Mouse (Mus musculus): ENCODE results near the gene Foxq1. TPM values are rescaled to one million over a fixed set of nuclear protein-coding genes. Genes with fewer than 3 reads are reported as not detected.

Gene Foxq1
- 1.9 and 2.2 TPM in 2 replicates for polyA plus RNA-seq (2015; fragmentation: Nextera tagmentation; extraction: Ambion mirVana)

DNA sequence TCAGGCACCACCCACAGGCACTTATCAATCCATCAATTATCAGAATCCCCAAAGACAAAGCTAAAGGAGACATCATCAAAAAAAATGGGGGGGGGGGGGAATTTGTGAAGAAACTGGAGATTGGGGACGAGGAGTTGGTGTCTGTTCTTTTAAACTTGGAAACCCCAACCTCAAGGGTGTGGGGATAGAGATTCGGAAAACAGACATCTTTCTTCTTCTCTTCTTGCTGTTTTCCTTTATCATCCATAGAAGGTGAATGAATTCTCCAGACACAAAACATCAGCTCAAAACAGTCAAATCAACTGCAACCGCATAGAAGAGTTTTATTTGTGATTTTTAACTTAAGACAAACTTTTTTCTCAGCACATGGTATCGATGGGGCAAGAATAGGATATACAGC is at the start of gene Foxq1:
TSS of gene Foxq1 (plus strand) at position 301 of the 400 bp plus-strand sequence.
- no peak for ATAC-seq (ENCODE audit: low FRiP score)
- Histone ChIP-seq H3K27ac (replicated peaks) (no peak within 1 kb of the TSS), H3K27me3 (replicated peaks) (peaks cover 69% of the 10 kb centered on the region), H3K4me1 (peaks cover 30% of the 10 kb centered on the region), H3K4me3 (replicated peaks) (no peak within 1 kb of the TSS), H3K9ac (replicated peaks) (no peak within 1 kb of the TSS), H3K4me2 (0 out of 2 replicates have a peak within 1 kb of the TSS, but pooled peaks have one; percentile 99), H3K9me3 (replicated peaks) (no peaks in the 10 kb centered on the region), H3K36me3 (no peaks in the 10 kb centered on the region)
- 80% methylated on average over 4 of the region's 4 CpGs for WGBS

DNA sequence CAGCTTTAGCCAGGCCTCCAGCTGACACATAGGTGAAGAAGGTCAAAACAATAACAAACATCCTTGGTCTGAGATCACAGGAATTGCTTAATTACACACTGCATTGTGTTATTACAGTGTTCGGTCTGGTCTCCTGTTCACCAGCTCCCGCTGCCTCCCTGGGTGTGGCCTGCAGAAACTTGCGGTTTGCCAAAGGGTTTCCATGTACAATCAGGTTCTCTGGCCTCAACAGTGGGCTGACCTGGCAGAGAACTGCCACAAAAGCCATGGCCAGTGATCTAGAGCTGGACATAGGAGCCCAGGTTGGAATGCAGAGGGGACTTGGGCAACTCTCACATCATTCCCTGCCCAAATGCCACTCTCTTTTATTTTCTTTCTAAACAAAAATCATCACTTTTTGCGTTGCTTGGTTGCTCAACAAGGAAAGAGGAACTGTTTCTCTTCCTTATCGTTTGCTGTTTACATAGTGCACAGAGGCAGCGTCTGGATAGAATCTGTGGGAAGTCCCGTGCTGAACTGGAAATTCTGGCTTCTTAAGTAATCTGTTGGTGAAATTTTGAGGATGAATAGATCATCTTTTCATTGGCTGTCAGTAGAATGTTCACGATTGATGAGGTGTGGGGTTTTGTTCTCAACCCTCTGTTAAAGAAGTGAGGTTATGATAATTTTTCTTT is 49.3 kb upstream of the Foxq1 start:
- Histone ChIP-seq H3K27ac (replicated peaks) (no peak overlapping the region), H3K9me3 (replicated peaks) (no peaks in the 10 kb centered on the region), H3K27me3 (replicated peaks) (no peaks in the 10 kb centered on the region), H3K36me3 (no peaks in the 10 kb centered on the region), H3K9ac (replicated peaks) (no peak overlapping the region), H3K4me1 (no peaks in the 10 kb centered on the region), H3K4me2 (no peak overlapping the region), H3K4me3 (replicated peaks) (no peak overlapping the region)
- ATAC-seq (ENCODE audit: low FRiP score): no peak
- 80% methylated on average over 8 of the region's 8 CpGs for WGBS

DNA sequence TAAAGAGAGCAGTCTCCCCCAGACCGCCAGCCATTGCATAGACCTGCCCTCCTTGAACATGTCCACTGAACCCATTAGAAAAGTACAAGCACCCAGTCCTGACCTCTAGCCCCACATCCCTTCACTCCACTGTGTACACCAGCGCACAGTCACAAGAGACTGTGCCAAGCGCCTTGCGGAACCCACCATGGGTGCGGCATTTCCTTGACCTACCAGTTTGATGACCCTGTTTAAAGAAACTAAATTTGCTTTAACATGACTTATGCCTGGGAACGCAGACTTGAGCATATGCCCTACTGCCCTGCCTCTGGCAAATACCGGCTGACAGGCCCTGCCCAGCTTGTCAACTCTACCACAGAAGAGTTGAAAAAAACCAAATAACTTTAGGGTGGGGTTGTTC is 40.7 kb upstream of the Foxq1 start:
- Histone ChIP-seq H3K27me3 (replicated peaks) (no peaks in the 10 kb centered on the region), H3K9me3 (replicated peaks) (no peaks in the 10 kb centered on the region), H3K9ac (replicated peaks) (no peak overlapping the region), H3K27ac (replicated peaks) (no peak overlapping the region), H3K4me3 (replicated peaks) (no peak overlapping the region), H3K4me2 (no peak overlapping the region), H3K4me1 (no peaks in the 10 kb centered on the region), H3K36me3 (no peaks in the 10 kb centered on the region)
- 93% methylated on average over 7 of the region's 7 CpGs for WGBS
- ATAC-seq (ENCODE audit: low FRiP score): no peak

DNA sequence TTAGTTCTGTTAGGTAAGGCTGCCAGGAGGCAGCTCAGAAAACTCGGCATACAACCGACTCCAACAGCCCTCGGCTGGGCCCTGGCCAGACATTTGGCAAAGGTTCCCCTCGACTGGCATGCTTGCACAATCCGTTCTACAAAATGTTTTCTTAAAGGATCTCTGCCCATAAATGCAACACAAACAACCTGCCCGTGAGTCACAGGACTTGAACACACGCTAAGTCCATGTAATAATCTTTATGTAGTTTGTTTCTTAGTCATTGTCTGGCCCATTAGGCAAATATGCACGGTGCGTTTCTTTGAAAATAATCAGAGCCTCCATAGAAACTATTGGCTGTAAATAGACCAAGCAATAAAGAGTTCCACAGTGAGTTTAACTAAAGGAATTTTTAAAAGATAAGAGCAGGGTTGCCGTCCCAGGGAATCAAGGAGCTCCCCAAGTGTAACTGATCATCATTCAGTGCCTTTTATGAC is 37.5 kb upstream of the Foxq1 start:
- H3K4me1 ChIP-seq: no peaks in the 10 kb centered on the region
- no peaks in the 10 kb centered on the region for H3K36me3 ChIP-seq
- H3K9me3 ChIP-seq (replicated peaks): no peaks in the 10 kb centered on the region
- no peak overlapping the region for H3K4me2 ChIP-seq
- no peak overlapping the region for H3K27ac ChIP-seq (replicated peaks)
- H3K4me3 ChIP-seq (replicated peaks): no peak overlapping the region
- no peaks in the 10 kb centered on the region for H3K27me3 ChIP-seq (replicated peaks)
- WGBS: 40% methylated on average over 10 of the region's 10 CpGs
- no peak for ATAC-seq (ENCODE audit: low FRiP score)
- H3K9ac ChIP-seq (replicated peaks): no peak overlapping the region

DNA sequence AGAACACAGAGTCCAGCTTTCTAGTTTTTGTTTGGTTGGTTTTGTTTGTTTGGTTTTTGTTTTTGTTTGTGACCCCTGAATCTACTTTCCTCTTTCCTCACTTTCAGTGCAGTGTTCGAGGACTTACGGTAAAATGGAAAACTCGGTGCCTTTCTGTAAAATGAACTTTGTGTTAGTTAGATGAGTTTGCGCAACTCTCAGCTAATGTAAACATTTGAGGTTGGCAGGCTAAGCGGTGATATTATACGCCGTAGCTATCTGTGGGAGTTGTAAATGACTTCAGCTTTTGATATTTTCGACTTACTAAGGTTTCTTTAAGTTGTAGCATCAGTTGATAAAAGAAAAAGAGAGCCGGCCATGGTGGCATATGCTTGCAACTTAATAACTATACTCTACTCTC is 37.0 kb upstream of the Foxq1 start:
- ATAC-seq (ENCODE audit: low FRiP score): no peak
- no peak overlapping the region for H3K27ac ChIP-seq (replicated peaks)
- no peaks in the 10 kb centered on the region for H3K9me3 ChIP-seq (replicated peaks)
- WGBS: 86% methylated on average over 9 of the region's 9 CpGs
- H3K4me2 ChIP-seq: no peak overlapping the region
- H3K36me3 ChIP-seq: no peaks in the 10 kb centered on the region
- H3K4me1 ChIP-seq: no peaks in the 10 kb centered on the region
- no peaks in the 10 kb centered on the region for H3K27me3 ChIP-seq (replicated peaks)
- no peak overlapping the region for H3K4me3 ChIP-seq (replicated peaks)
- H3K9ac ChIP-seq (replicated peaks): no peak overlapping the region

GRCm38 (mm10) chr13:31524976-31525375 is 31.0 kb upstream of the Foxq1 start:
- Histone ChIP-seq H3K27ac (replicated peaks) (no peak overlapping the region), H3K9me3 (replicated peaks) (no peaks in the 10 kb centered on the region), H3K9ac (replicated peaks) (no peak overlapping the region), H3K4me2 (no peak overlapping the region), H3K4me3 (replicated peaks) (no peak overlapping the region), H3K4me1 (no peaks in the 10 kb centered on the region), H3K36me3 (no peaks in the 10 kb centered on the region), H3K27me3 (replicated peaks) (peaks cover 2% of the 10 kb centered on the region)
- 94% methylated on average over 4 of the region's 4 CpGs for WGBS
- no peak for ATAC-seq (ENCODE audit: low FRiP score)

DNA sequence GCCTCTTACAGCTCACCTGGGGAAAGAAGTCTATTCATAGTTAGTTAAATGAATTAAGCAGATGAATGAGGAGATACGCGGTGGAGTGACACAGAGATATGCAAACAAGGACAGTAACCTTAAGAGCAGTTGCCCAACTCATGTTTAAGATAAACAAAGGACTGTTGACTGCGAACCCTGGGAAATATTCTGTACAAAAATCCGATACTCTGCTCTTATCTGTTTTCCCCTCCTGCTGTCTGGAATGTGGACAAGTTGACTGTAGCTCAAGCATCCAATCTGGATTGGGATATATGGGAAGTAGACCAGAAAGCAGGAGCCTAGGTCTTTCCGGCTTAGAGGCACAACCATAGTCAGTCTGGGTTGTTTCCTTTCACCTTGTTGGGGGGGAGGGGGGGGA is 24.7 kb upstream of the Foxq1 start:
- Histone ChIP-seq H3K36me3 (no peaks in the 10 kb centered on the region), H3K27me3 (replicated peaks) (peaks cover 17% of the 10 kb centered on the region)
- WGBS: 80% methylated on average over 5 of the region's 5 CpGs

GRCm38 (mm10) chr13:31531651-31532061 is 24.3 kb upstream of the Foxq1 start:
- Histone ChIP-seq H3K4me3 (replicated peaks) (no peak overlapping the region), H3K4me1 (peaks cover 7% of the 10 kb centered on the region; the same call in 1 of the 2 replicates), H3K4me2 (no peak overlapping the region), H3K9ac (replicated peaks) (no peak overlapping the region), H3K36me3 (no peaks in the 10 kb centered on the region), H3K9me3 (replicated peaks) (no peaks in the 10 kb centered on the region), H3K27ac (replicated peaks) (no peak overlapping the region), H3K27me3 (replicated peaks) (peaks cover 17% of the 10 kb centered on the region)
- 5% methylated on average over 8 of the region's 8 CpGs for WGBS
- ATAC-seq (ENCODE audit: low FRiP score): no peak

More for the DNA sequence above, 24.7 kb upstream of the Foxq1 start:
- no peak for ATAC-seq (ENCODE audit: low FRiP score)
- Histone ChIP-seq H3K9ac (replicated peaks) (no peak overlapping the region), H3K4me3 (replicated peaks) (no peak overlapping the region), H3K9me3 (replicated peaks) (no peaks in the 10 kb centered on the region), H3K4me1 (peaks cover 7% of the 10 kb centered on the region; the same call in 1 of the 2 replicates), H3K27ac (replicated peaks) (no peak overlapping the region), H3K4me2 (no peak overlapping the region)

GRCm38 (mm10) chr13:31534726-31535125 is 21.2 kb upstream of the Foxq1 start:
- no peak for ATAC-seq (ENCODE audit: low FRiP score)
- Histone ChIP-seq H3K36me3 (no peaks in the 10 kb centered on the region), H3K4me1 (peaks cover 7% of the 10 kb centered on the region; the same call in 1 of the 2 replicates), H3K27ac (replicated peaks) (no peak overlapping the region), H3K9ac (replicated peaks) (no peak overlapping the region), H3K9me3 (replicated peaks) (no peaks in the 10 kb centered on the region), H3K4me2 (no peak overlapping the region), H3K4me3 (replicated peaks) (no peak overlapping the region), H3K27me3 (replicated peaks) (peaks cover 17% of the 10 kb centered on the region)
- WGBS: 90% methylated on average over 4 of the region's 4 CpGs

GRCm38 (mm10) chr13:31543021-31543420 is 12.9 kb upstream of the Foxq1 start:
- no peaks in the 10 kb centered on the region for H3K36me3 ChIP-seq
- no peak overlapping the region for H3K9ac ChIP-seq (replicated peaks)
- 95% methylated on average over 5 of the region's 5 CpGs for WGBS
- H3K27ac ChIP-seq (replicated peaks): no peak overlapping the region
- no peaks in the 10 kb centered on the region for H3K9me3 ChIP-seq (replicated peaks)
- no peak for ATAC-seq (ENCODE audit: low FRiP score)
- no peaks in the 10 kb centered on the region for H3K27me3 ChIP-seq (replicated peaks)
- no peak overlapping the region for H3K4me2 ChIP-seq
- no peak overlapping the region for H3K4me3 ChIP-seq (replicated peaks)
- H3K4me1 ChIP-seq: no peaks in the 10 kb centered on the region

DNA sequence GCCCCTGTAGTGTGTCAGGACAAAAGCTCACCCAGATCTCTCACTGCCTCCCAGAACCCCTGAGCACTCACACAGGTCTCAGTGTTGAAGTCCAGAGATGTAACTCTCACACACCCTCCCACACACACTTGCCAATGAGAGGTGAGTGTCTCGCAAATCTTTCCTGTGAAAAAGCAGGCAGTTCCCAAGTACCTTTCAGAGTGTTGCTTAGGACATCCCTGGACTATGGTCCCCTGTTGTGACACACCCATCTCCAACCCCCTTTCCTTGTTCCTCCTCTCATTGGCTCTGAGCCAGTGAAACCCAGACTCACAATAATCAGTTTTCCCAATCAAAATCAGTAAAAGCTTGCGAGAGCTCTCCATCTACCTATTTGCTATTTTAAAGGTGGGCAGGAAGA is 9.2 kb upstream of the Foxq1 start:
- Histone ChIP-seq H3K4me2 (no peak overlapping the region), H3K36me3 (no peaks in the 10 kb centered on the region), H3K27me3 (replicated peaks) (no peaks in the 10 kb centered on the region), H3K9me3 (replicated peaks) (no peaks in the 10 kb centered on the region), H3K4me3 (replicated peaks) (no peak overlapping the region), H3K4me1 (no peaks in the 10 kb centered on the region), H3K27ac (replicated peaks) (no peak overlapping the region), H3K9ac (replicated peaks) (no peak overlapping the region)
- no peak for ATAC-seq (ENCODE audit: low FRiP score)
- WGBS: 88% methylated on average over 2 of the region's 2 CpGs

DNA sequence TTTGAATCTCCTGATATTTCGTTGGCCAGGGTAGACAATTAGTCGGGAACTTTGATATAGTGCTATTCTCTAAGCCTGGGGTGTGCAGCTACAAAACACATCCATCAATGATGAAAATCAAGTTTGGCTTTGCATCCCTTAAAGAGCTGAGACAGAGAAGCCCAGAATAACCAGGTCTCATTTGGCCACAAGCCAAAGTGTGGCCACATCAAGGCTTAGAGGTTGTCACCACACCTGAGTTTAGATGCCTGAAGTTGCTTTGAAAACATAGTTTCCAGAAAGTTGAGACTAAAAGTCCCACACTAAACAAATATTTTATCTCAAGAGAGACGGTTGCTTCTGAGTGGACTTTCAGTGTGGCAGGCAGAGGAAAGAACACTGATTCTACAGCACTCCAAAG is 8.7 kb upstream of the Foxq1 start:
- WGBS: 89% methylated on average over 3 of the region's 3 CpGs
- Histone ChIP-seq H3K4me3 (replicated peaks) (no peak overlapping the region), H3K9me3 (replicated peaks) (no peaks in the 10 kb centered on the region), H3K4me1 (no peaks in the 10 kb centered on the region), H3K27ac (replicated peaks) (no peak overlapping the region), H3K36me3 (no peaks in the 10 kb centered on the region), H3K27me3 (replicated peaks) (no peaks in the 10 kb centered on the region), H3K9ac (replicated peaks) (no peak overlapping the region), H3K4me2 (no peak overlapping the region)
- no peak for ATAC-seq (ENCODE audit: low FRiP score)

Data from neural tube, embryonic 15.5 days (tissue).